Mouse (Mus musculus) forebrain, embryonic 13.5 days (tissue): ENCODE data around the gene Rpf2. TPM values are rescaled to one million over a fixed set of nuclear protein-coding genes. Genes with fewer than 3 reads are reported as not detected.
A peak's percentile ranks its signal among the peaks of the same experiment; 100 is the strongest.

Source experiments
- ATAC-seq: fragments of 200-750 bp; cut with Nextera tagmentation; 2 replicates; pipeline ENCODE4 v1.8.0; 2017
- H3K27ac ChIP-seq: fragments of 300-500 bp; sonication (generic); 2 replicates; pipeline ENCODE4 v1.5.1; 2015; ENCODE audit warnings: inconsistent platforms, mild to moderate bottlenecking, moderate library complexity
- H3K27me3 ChIP-seq: fragments of 300-500 bp; sonication (generic); 2 replicates; pipeline ENCODE4 v1.6.1; 2015; ENCODE audit warnings: mild to moderate bottlenecking, inconsistent platforms
- H3K36me3 ChIP-seq: fragments of 300-500 bp; sonication (generic); 2 replicates; pipeline ENCODE4 v1.6.1; 2015; ENCODE audit warnings: mild to moderate bottlenecking, inconsistent platforms; ENCODE audit not compliant: poor library complexity, severe bottlenecking
- H3K4me1 ChIP-seq: fragments of 300-500 bp; sonication (generic); 2 replicates; pipeline ENCODE4 v1.6.1; 2015; ENCODE audit warnings: inconsistent platforms
- H3K4me2 ChIP-seq: fragments of 300-500 bp; sonication (generic); 2 replicates; pipeline ENCODE4 v1.6.1; 2015; ENCODE audit warnings: inconsistent platforms, mild to moderate bottlenecking, moderate library complexity
- H3K4me3 ChIP-seq: fragments of 300-500 bp; sonication (generic); 2 replicates; pipeline ENCODE4 v1.5.1; 2015; ENCODE audit warnings: mild to moderate bottlenecking, inconsistent platforms
- H3K9ac ChIP-seq: fragments of 300-500 bp; sonication (generic); 2 replicates; pipeline ENCODE4 v1.6.1; 2015; ENCODE audit warnings: mild to moderate bottlenecking, inconsistent platforms
- H3K9me3 ChIP-seq: fragments of 300-500 bp; sonication (generic); replicated peaks from 2 replicates; pipeline ENCODE4 v1.6.1; 2016; ENCODE audit warnings: inconsistent platforms
- WGBS: fragments of 180-500 bp; shearing (Covaris S2); methylation state at CpG from one replicate; pipeline ENCODE4 v1.1.7; 2015; 5-methylcytosine and 5-hydroxymethylcytosine counted together
- polyA plus RNA-seq: library from polyadenylated mRNA; unstranded; fragments of >200 nt; fragmentation: Nextera tagmentation; extraction: Ambion mirVana; gene quantifications from 2 replicates; pipeline ENCODE4 v1.2.1, GENCODE M21; 2015

Gene Rpf2
- polyA plus RNA-seq, 1 experiment from 2014 or later, result 84.4 TPM

DNA sequence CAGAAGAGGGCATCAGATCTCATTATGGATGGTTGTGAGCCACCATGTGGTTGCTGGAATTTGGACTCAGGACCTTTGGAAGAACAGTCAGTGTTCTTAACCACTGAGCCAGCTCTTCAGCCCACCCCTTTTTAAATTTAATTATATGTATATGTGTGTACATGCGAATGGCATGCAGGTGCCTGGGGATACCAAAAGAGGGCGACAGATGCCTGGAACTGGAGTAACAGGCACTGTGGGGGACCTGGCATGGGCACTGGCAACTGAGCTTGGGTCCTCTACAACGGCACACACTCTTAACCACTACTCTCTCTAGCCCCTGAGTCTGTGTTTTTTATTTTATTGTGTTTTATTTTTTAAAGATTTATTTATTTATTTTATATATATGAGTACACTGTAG is 18.1 kb upstream of the Rpf2 start:
- Histone ChIP-seq H3K4me2 (no peak overlapping the region), H3K4me1 (no peaks in the 10 kb centered on the region), H3K4me3 (no peak overlapping the region), H3K36me3 (no peaks in the 10 kb centered on the region), H3K27ac (no peak overlapping the region), H3K27me3 (no peaks in the 10 kb centered on the region), H3K9ac (no peak overlapping the region), H3K9me3 (no peaks in the 10 kb centered on the region; the same call in 1 of the 2 replicates)
- no peak for ATAC-seq
- 85% methylated on average over 3 of the region's 3 CpGs for WGBS

DNA sequence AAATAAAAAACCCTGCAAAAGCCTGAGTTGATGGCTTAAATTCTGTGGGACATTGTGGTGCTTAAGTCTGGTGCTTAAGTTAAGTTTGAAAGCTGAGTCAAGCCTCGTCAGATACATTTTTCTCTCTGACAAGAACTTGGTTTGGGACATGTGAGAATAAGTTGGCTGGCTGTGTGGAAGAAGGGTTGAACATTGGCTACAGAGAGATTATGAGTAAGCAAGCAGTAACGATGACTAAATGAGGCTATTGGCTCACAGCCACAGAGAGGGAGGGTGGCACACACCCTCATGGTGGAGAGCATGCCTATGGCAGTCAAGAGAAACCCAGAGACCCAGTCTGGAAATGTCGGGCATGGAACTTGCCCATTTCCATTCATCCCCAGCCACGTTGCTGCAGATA is 16.9 kb upstream of the Rpf2 start:
- no peak overlapping the region for H3K4me3 ChIP-seq
- H3K9ac ChIP-seq, result no peak overlapping the region
- H3K36me3 ChIP-seq, result no peaks in the 10 kb centered on the region
- no peak overlapping the region for H3K27ac ChIP-seq
- WGBS, result 69% methylated on average over 4 of the region's 4 CpGs
- no peaks in the 10 kb centered on the region for H3K27me3 ChIP-seq
- H3K4me1 ChIP-seq, result no peaks in the 10 kb centered on the region
- H3K9me3 ChIP-seq, result no peaks in the 10 kb centered on the region; the same call in 1 of the 2 replicates
- ATAC-seq, result no peak
- no peak overlapping the region for H3K4me2 ChIP-seq

DNA sequence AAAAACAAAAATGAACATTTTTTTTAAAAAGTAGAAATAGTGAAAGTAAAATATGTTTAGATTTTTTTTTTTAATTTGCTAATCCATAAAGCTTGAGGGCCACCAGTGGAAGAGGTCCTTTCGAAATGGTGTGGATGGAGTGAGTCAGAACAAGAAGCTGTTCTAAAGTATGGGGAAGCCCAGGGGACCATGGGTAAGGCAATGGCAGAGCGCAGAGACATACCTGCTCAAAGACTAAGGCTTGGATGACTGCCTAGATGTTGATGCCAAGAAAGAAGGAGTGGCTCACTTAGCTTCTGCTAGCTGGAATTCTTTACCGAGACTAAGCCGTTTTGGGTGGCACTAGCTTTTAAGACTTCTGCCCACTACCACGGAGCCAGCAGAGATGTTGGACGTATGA is 15.4 kb upstream of the Rpf2 start:
- Histone ChIP-seq H3K36me3 (no peaks in the 10 kb centered on the region), H3K27ac (no peak overlapping the region), H3K4me3 (no peak overlapping the region), H3K9ac (no peak overlapping the region), H3K4me1 (no peaks in the 10 kb centered on the region), H3K4me2 (no peak overlapping the region), H3K27me3 (no peaks in the 10 kb centered on the region), H3K9me3 (no peaks in the 10 kb centered on the region; the same call in 1 of the 2 replicates)
- 94% methylated on average over 6 of the region's 6 CpGs for WGBS
- ATAC-seq, result no peak

DNA sequence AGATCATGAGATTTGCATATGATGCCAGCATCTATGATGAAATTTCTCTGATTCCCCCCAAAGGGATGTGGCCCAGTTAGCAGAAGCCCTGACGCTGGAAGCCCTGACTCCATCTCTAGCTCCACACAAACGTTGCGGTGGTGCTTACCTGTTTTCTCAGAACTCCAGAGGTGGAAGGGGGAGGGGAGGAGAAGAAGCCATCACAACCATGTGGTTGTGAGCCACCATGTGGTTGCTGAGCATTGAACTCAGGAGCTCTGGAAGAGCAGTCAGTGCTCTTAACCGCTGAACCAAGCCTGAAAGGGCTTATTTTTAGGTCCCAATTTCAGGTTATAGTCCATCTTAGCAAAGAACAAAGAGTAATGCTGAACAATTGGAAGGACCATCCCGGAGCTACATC is 13.5 kb upstream of the Rpf2 start:
- no peaks in the 10 kb centered on the region; the same call in 1 of the 2 replicates for H3K9me3 ChIP-seq
- peaks cover 6% of the 10 kb centered on the region; the same call in 1 of the 2 replicates for H3K4me1 ChIP-seq
- no peak overlapping the region for H3K27ac ChIP-seq
- no peaks in the 10 kb centered on the region for H3K27me3 ChIP-seq
- no peak overlapping the region for H3K4me2 ChIP-seq
- WGBS, result 64% methylated on average over 5 of the region's 5 CpGs
- no peak for ATAC-seq
- no peak overlapping the region for H3K4me3 ChIP-seq
- no peak overlapping the region for H3K9ac ChIP-seq
- H3K36me3 ChIP-seq, result peaks cover 4% of the 10 kb centered on the region; the same call in 1 of the 2 replicates

DNA sequence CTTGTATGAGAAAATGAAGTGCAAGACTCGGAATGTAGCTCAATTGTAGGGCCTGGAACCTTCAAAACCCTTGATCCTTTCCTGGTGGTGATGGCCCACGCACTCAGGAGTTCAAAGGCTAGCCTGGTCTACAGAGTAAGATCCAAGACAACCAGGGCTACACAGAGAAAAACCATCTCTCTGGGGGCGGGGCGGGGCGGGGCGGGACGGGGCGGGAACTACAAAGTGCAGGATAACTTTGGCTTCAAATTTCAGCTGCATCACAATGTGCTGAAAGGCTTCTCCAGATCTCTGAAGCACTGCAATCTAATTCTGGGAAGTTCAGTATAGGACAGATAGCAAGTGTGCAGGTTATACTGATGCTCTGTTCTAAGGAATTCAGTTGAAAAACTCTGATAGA is 12.7 kb upstream of the Rpf2 start:
- 25% methylated on average over 8 of the region's 8 CpGs for WGBS
- Histone ChIP-seq H3K36me3 (peaks cover 4% of the 10 kb centered on the region; the same call in 1 of the 2 replicates), H3K4me2 (no peak overlapping the region), H3K9ac (no peak overlapping the region), H3K27ac (no peak overlapping the region), H3K9me3 (no peaks in the 10 kb centered on the region), H3K4me3 (no peak overlapping the region), H3K27me3 (no peaks in the 10 kb centered on the region), H3K4me1 (peaks cover 6% of the 10 kb centered on the region; the same call in 1 of the 2 replicates)
- no peak for ATAC-seq

DNA sequence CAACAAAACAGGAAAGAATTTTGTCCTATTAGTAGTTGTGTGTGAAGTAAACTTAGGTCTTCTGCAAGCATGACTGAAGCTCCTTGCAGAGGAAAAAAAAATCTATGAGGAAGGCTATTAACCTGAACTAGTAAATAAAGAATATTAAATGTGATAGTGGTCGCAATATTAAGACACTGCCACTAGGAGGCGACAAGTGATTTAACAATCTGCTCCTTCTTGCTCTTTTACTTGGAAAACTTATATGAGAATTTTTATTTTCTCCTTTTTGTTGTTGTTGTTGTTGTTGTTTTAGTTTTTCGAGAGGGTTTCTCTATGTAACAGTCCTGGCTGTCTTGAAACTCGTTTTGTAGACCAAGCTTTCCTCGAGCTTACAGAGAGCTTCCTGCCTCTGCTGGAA is 12.1 kb upstream of the Rpf2 start:
- Histone ChIP-seq H3K27me3 (no peaks in the 10 kb centered on the region), H3K4me3 (peak overlapping the region; percentile 77; the same call in 1 of the 2 replicates), H3K4me2 (peak overlapping the region; percentile 65), H3K9me3 (no peaks in the 10 kb centered on the region), H3K9ac (peak overlapping the region; percentile 27), H3K36me3 (peaks cover 9% of the 10 kb centered on the region), H3K27ac (peak overlapping the region; percentile 80), H3K4me1 (peaks cover 6% of the 10 kb centered on the region; the same call in 1 of the 2 replicates)
- ATAC-seq, result no peak; the same call in 1 of the 2 replicates
- WGBS, result 3% methylated on average over 5 of the region's 5 CpGs

DNA sequence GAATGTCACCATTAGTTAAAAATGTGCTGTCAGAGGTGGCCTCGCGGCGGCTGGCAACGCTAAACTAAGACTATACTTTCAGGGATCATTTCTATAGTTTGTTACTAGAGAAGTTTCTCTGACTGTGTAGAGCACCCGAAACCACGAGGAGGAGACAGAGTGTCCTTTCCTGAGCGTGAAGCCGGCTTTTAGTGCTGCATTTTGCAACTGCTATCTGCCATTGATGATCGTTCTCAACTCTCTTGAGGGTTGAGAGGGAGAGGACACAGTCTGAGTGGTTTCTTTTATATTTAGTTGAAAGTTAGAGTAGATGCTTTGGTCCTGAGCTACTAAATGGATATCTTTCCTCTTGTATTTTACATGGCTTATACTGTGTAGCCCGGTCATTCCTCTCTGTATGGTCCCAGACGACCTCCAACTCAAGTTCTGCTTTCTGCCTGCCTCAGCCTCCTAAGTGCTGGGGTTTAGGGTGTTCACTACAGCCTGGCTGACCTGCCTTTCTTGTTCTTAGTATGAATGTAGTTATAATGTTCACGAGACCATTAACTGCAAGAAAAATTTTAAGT is 11.6 kb upstream of the Rpf2 start:
- peaks cover 6% of the 10 kb centered on the region; the same call in 1 of the 2 replicates for H3K4me1 ChIP-seq
- H3K27ac ChIP-seq, result peak overlapping the region; percentile 80
- H3K36me3 ChIP-seq, result peaks cover 13% of the 10 kb centered on the region
- peak overlapping the region; percentile 65 for H3K4me2 ChIP-seq
- peak; percentile 75 for ATAC-seq
- peak overlapping the region; percentile 27 for H3K9ac ChIP-seq
- under 1% methylated on average over 12 of the region's 12 CpGs for WGBS
- H3K27me3 ChIP-seq, result no peaks in the 10 kb centered on the region
- H3K4me3 ChIP-seq, result peak overlapping the region; percentile 77
- H3K9me3 ChIP-seq, result no peaks in the 10 kb centered on the region

DNA sequence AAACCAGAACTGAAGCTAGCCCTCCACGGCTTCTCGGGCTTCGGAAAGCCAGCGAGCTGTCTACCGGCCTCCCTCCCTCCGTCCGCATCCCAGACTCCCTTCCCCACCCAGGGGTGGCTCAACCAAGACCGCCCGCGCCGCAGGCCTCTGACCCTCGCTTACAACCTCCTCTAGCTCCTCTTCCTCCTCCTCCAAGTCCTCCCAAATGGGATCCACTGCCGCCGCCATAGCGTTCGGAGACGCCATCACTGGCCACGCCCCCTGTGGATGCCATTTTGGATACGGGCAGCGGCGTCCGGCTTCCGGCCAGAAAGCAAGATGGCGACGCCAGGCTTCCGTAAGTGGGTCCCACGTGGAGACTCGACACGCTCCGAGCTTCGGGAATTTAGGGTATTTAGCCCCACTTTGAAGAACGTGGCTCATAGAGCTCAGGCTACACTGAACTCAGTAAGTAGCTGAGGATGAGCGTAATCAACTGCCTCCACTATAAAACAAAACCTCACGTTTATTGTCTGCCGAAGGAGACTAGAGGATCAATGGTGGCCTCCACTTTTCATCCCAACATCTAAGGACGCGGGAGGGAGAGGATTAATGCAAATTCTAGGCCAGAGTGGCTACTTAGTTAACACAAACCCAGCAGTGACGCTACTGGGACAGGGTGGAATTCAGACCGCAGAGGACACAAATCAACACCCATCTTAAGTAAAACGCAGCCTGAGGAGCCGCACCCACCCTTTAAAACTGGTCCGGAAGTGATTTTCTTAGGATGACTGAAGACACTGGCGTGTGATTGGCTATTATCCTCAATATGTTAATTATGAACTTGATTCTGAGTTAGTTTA is 10.8 kb upstream of the Rpf2 start, which contains the start of gene Gtf3c6:
Gene Gtf3c6, minus strand, starts transcription at position 695 of the 842 bp plus-strand sequence.
- Histone ChIP-seq H3K9ac (peak within 1 kb of the TSS; percentile 91), H3K27me3 (no peaks in the 10 kb centered on the region), H3K4me3 (peak within 1 kb of the TSS; percentile 77), H3K4me1 (peaks cover 6% of the 10 kb centered on the region; the same call in 1 of the 2 replicates), H3K4me2 (peak within 1 kb of the TSS; percentile 65), H3K36me3 (peaks cover 21% of the 10 kb centered on the region), H3K9me3 (no peaks in the 10 kb centered on the region), H3K27ac (peak within 1 kb of the TSS; percentile 93)
- ATAC-seq, result peak; percentile 80
- WGBS, result under 1% methylated on average over 43 of the region's 43 CpGs

DNA sequence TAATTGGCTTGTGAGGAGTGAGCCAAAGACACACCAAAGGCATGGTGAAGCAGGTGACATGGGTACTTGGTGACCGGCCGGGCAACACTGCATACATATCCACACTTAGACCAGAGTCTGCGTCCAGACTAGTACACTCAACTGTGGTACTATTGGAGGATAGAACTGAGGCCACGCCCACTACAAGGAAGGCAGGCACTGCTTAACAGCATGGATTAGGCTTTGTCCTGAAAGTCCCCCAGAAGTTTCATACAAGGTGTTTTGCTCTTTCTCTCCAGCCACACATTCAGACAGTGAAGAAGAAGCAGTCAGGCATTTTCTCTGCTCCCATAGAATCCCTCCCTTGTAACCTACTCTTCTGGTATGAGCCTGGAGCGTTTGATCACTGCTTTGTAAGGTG is 9.9 kb upstream of the Rpf2 start:
- peaks cover 6% of the 10 kb centered on the region; the same call in 1 of the 2 replicates for H3K4me1 ChIP-seq
- no peaks in the 10 kb centered on the region for H3K9me3 ChIP-seq

DNA sequence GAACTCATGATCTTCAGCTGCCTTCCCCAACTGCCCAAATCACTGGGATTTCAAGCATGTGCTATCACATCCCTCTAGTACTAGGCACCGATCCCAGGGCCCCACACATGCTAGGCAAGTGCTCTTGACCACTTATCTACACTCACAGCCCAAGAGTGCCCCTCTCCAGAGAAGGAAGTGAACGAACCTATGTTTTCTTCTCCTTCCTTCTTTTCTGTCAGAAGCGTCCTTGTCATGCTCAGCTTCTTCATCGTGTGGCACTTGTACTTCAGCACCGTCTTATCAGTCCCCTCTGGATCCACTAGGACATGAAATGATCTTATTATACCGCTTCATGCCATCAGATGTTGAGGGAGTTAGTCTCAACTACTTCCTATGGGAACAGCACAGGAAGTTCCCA is 4.1 kb upstream of the Rpf2 start:
- H3K4me3 ChIP-seq, result no peak overlapping the region
- ATAC-seq, result no peak
- no peak overlapping the region for H3K9ac ChIP-seq
- WGBS, result 93% methylated on average over 6 of the region's 6 CpGs
- peaks cover 8% of the 10 kb centered on the region; the same call in 1 of the 2 replicates for H3K4me1 ChIP-seq
- no peaks in the 10 kb centered on the region for H3K27me3 ChIP-seq
- no peak overlapping the region for H3K27ac ChIP-seq
- no peak overlapping the region for H3K4me2 ChIP-seq
- no peaks in the 10 kb centered on the region for H3K9me3 ChIP-seq
- peaks cover 71% of the 10 kb centered on the region for H3K36me3 ChIP-seq

More for the DNA sequence above, 9.9 kb upstream of the Rpf2 start:
- peaks cover 31% of the 10 kb centered on the region for H3K36me3 ChIP-seq
- WGBS, result 6% methylated on average over 5 of the region's 5 CpGs
- H3K4me3 ChIP-seq, result peak overlapping the region; percentile 77
- H3K4me2 ChIP-seq, result peak overlapping the region; percentile 65
- H3K27me3 ChIP-seq, result no peaks in the 10 kb centered on the region
- peak; percentile 83 for ATAC-seq
- peak overlapping the region; percentile 91 for H3K9ac ChIP-seq
- peak overlapping the region; percentile 93 for H3K27ac ChIP-seq

DNA sequence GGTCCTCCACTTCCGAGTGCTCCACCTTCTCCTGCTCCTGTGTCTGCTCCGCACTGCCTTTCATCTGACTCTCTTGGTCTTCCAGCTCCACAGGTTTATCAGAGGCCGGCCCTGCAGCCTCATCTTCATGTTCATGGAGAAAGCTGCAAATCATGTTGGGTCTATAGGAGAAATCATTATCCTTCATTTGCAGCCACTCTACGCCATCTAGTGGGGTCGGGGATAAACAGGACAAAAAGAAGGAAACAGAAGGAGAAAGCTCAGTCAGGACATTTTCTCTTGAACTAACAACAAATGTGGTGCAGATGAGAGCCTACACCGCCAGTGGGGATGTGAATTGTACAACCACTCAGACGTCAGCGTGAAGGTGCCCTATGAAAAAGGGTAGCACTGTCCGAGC is 2.8 kb upstream of the Rpf2 start:
- no peak overlapping the region for H3K27ac ChIP-seq
- H3K4me2 ChIP-seq, result no peak overlapping the region
- H3K9ac ChIP-seq, result no peak overlapping the region
- H3K36me3 ChIP-seq, result peaks cover 68% of the 10 kb centered on the region
- no peak overlapping the region for H3K4me3 ChIP-seq
- H3K4me1 ChIP-seq, result peaks cover 12% of the 10 kb centered on the region; the same call in 1 of the 2 replicates
- 84% methylated on average over 9 of the region's 9 CpGs for WGBS
- no peaks in the 10 kb centered on the region for H3K9me3 ChIP-seq
- H3K27me3 ChIP-seq, result no peaks in the 10 kb centered on the region
- ATAC-seq, result no peak

DNA sequence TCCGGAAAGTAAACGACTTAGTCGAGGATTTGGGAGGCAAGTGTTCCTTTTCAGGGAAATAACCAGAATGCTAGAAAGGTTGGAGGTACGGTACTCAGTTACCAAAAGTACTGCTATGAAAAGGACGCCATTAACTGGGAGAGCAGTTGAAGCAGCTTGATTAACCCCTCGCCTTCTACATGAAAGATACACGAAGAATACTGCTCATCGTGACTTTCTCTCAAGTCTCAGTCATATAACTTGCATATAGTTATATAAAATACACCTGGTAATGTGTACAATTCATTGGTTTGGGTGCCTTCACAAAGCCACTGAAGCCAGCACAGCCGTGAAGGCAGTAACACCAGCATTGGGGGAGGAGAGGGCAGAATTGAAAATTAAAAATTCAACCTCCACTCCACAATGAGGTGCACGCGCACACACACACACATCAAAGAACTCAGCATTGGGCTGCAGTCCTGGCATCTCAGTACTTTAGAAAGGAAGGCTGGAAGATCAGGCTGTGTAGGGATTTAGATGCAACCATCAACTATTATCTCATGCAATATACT is 405 bp upstream of the Rpf2 start:
- Histone ChIP-seq H3K9ac (peak overlapping the region; percentile 72; the same call in 1 of the 2 replicates), H3K4me3 (peak overlapping the region; percentile 73), H3K4me1 (peaks cover 12% of the 10 kb centered on the region; the same call in 1 of the 2 replicates), H3K27ac (peak overlapping the region; percentile 41), H3K9me3 (no peaks in the 10 kb centered on the region), H3K27me3 (no peaks in the 10 kb centered on the region), H3K36me3 (peaks cover 66% of the 10 kb centered on the region), H3K4me2 (peak overlapping the region; percentile 78)
- peak; percentile 44 for ATAC-seq
- 36% methylated on average over 11 of the region's 11 CpGs for WGBS
